Mouse (Mus musculus) cerebellum, adult (tissue): ENCODE measurements around the gene Sc5d.

Experiments
- ATAC-seq: cut with Nextera tagmentation; 2 replicates; pipeline ENCODE4 v1.9.2; 2017; ENCODE audit warnings: mild to moderate bottlenecking, moderate library complexity, mixed read lengths; ENCODE audit not compliant: insufficient number of reproducible peaks, low FRiP score, low TSS enrichment

Gene Sc5d

GRCm38 (mm10) chr9:42263709-42264111 lies 346 bp downstream of the Sc5d start:
- ATAC-seq, result 0 out of 2 replicates have a peak, but pooled peaks have one; percentile 3

GRCm38 (mm10) chr9:42260481-42260880 lies 3.6 kb downstream of the Sc5d start:
- no peak for ATAC-seq

GRCm38 (mm10) chr9:42249112-42249511 lies 14.9 kb downstream of the Sc5d start:
- ATAC-seq, result no peak

GRCm38 (mm10) chr9:42246688-42247087 lies 17.4 kb downstream of the Sc5d start:
- ATAC-seq, result no peak

GRCm38 (mm10) chr9:42244173-42244572 lies 19.9 kb downstream of the Sc5d start:
- ATAC-seq, result no peak

- ATAC-seq, result no peak
These were observed 23.0 kb downstream of the Sc5d start for GRCm38 (mm10) chr9:42241021-42241420.

GRCm38 (mm10) chr9:42240583-42240992 lies 23.5 kb downstream of the Sc5d start:
- 0 out of 2 replicates have a peak, but pooled peaks have one; percentile 36 for ATAC-seq

GRCm38 (mm10) chr9:42238827-42239226 lies 25.2 kb downstream of the Sc5d start:
- ATAC-seq, result no peak

GRCm38 (mm10) chr9:42231116-42231515 lies 32.9 kb downstream of the Sc5d start:
- ATAC-seq, result no peak

- no peak for ATAC-seq
These were observed 33.7 kb downstream of the Sc5d start for GRCm38 (mm10) chr9:42230333-42230732.

GRCm38 (mm10) chr9:42229465-42230110 lies 34.5 kb downstream of the Sc5d start:
- peak; percentile 95 for ATAC-seq

GRCm38 (mm10) chr9:42227804-42228203 lies 36.3 kb downstream of the Sc5d start:
- no peak for ATAC-seq

- ATAC-seq, result no peak
These were observed 44.9 kb downstream of the Sc5d start for GRCm38 (mm10) chr9:42219001-42219660.

- peak; percentile 56; the same call in 1 of the 2 replicates for ATAC-seq
These were observed 46.4 kb downstream of the Sc5d start for GRCm38 (mm10) chr9:42217685-42218084.

- no peak for ATAC-seq
These were observed 49.9 kb downstream of the Sc5d start for GRCm38 (mm10) chr9:42214116-42214515.

- ATAC-seq, result no peak
These were observed 50.9 kb downstream of the Sc5d start for GRCm38 (mm10) chr9:42213142-42213541.

GRCm38 (mm10) chr9:42209666-42210065 lies 54.4 kb downstream of the Sc5d start:
- no peak for ATAC-seq

GRCm38 (mm10) chr9:42208463-42208862 lies 55.6 kb downstream of the Sc5d start:
- ATAC-seq, result peak; percentile 74; the same call in 1 of the 2 replicates

- ATAC-seq, result no peak
These were observed 57.3 kb downstream of the Sc5d start for GRCm38 (mm10) chr9:42206750-42207149.

- ATAC-seq, result no peak
These were observed 61.8 kb downstream of the Sc5d start for GRCm38 (mm10) chr9:42202271-42202670.
